Mouse (Mus musculus): ENCODE measurements around the gene Itpkb. TPM values are rescaled to one million over a fixed set of nuclear protein-coding genes. Genes with fewer than 3 reads are reported as not detected.

Itpkb gene
- polyA plus RNA-seq (2014; fragmentation: Illumina TruSeq; extraction: RNeasy Lipid Tissue Mini Kit (QIAGEN cat#74804); ENCODE audit: insufficient read depth, low read depth, low replicate concordance): 35.2 TPM

DNA sequence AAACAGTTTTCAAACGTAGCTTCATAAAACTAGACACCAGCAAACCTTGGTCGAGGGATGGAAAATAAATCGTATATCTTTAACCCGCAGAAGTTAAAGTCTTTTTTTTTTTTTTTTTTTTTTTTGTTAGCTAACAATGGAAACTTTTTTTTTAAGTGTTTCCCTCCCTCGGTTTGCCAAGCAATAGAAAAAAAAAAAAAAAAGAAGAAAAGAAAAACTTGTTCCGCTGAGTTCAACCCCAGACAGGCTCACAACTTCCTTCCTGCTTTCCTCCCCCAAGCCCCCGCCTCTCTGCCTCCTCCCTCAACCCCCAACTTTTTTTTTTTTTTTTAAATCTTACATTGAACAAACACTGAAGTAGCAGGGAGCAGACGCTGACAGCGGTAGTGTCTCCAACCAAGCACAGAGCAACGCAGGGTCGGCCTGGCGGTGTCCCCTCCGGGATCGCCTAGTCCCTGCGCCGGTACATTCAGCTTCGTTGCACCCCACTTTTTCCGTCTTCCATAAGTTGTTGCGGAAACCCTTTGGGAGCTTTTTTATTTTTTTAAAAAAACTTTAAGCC lies at the start of gene Itpkb:
Itpkb (plus strand) TSS at position 341 of the 562 bp plus-strand sequence.

Other genes starting within 250 kb of the Itpkb start
- 13.3 TPM for gene Coq8a, start 130.9 kb upstream of the Itpkb start, polyA plus RNA-seq (2014; fragmentation: Illumina TruSeq; extraction: RNeasy Lipid Tissue Mini Kit (QIAGEN cat#74804); ENCODE audit: insufficient read depth, low read depth, low replicate concordance)
- gene Psen2, start 67.0 kb upstream of the Itpkb start, polyA plus RNA-seq (2014; fragmentation: Illumina TruSeq; extraction: RNeasy Lipid Tissue Mini Kit (QIAGEN cat#74804); ENCODE audit: insufficient read depth, low read depth, low replicate concordance): 24.2 TPM
- gene Stum, start 153.0 kb downstream of the Itpkb start, polyA plus RNA-seq (2014; fragmentation: Illumina TruSeq; extraction: RNeasy Lipid Tissue Mini Kit (QIAGEN cat#74804); ENCODE audit: insufficient read depth, low read depth, low replicate concordance): 0.75 TPM
- gene Parp1, start 238.4 kb downstream of the Itpkb start, polyA plus RNA-seq (2014; fragmentation: Illumina TruSeq; extraction: RNeasy Lipid Tissue Mini Kit (QIAGEN cat#74804); ENCODE audit: insufficient read depth, low read depth, low replicate concordance): 14.9 TPM